Mouse (Mus musculus): Measurements from ENCODE around the gene Prmt7.

DNA sequence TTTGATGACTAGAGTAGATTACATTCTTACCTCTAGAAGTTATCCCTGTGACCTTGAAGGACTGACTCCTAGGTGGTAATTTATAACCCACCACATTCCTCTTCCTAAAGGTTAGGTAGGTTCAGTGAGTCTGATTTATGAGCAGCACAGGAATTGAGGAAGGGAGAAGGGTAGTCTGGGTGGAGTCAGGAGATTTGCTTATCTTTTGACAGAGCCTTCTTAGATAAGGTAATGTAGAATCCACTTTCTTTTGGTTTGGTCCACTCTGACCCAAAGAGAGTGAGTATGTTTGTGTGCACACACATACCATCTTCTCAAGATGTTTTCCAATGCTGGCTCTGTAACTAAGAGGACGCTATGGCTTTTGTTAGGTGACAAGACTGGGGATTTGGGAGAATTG, 33.1 kb upstream of the Prmt7 start:
- TF ChIP-seq GATA1 (IDR thresholded peaks at IDR 0.05; ENCODE audit: borderline replicate concordance, low read length) (no peak), FLI1 (IDR thresholded peaks at IDR 0.05; ENCODE audit: low read length) (no peak)
